Mouse (Mus musculus) stomach, postnatal 0 days (tissue): ENCODE results near the gene Hspa12a.

Source experiments
- CTCF ChIP-seq: IDR thresholded peaks from 2 replicates; pipeline ENCODE4 v1.5.1; 2016; ENCODE audit warnings: antibody characterized with exemption, low read depth, mild to moderate bottlenecking, moderate library complexity
- EP300 ChIP-seq: optimal IDR thresholded peaks from 2 replicates; pipeline ENCODE3; 2016; ENCODE audit warnings: antibody characterized with exemption

GRCm38 (mm10) chr19:58865224-58865623 is 78.2 kb downstream of the Hspa12a start:
- no peak for TF ChIP-seq CTCF
- TF ChIP-seq EP300: no peak
